Mouse (Mus musculus): ENCODE data around the gene Syde2. TPM values are rescaled to one million over a fixed set of nuclear protein-coding genes. Genes with fewer than 3 reads are reported as not detected.

The Syde2 gene
- polyA plus RNA-seq (2015; fragmentation: Nextera tagmentation; extraction: Ambion mirVana): 4.8 and 5.4 TPM in 2 replicates

DNA sequence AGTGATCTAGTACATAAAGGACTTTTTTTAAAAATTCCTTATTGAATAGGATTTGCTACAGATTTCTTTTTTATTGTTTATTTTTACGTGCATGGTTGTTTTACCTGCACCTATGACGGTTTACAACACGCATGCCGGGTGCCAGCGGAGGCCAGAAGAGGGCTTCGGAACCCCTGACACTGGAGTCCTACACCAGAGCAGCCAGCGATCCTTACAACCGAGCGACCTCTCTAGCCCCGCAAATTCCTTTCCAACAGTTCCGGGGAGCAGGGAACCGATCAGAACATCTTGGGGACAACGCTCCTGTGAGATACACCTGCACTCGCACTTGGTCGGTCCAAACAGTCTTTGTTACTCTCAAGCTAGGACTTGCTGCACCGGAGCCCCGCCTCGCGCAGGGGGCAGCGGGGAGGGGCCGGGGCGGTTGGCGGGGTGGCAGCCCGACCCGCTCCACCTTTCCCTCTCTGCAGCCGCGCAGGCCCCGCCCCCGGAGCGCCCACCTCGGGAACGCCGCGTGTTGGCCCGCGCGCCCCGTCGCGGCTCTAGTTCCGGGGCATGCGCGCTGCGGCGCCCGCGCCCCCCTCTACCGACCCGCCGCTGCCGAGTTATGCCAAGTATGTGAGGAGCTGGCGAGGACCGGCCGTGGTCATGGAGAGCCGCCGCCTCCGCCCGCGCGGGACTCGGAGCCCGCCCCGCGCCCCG lies at the start of gene Syde2:
Gene Syde2, plus strand, starts transcription at position 603 of the 702 bp plus-strand sequence.
- peaks cover 8% of the 10 kb centered on the region; the same call in 1 of the 2 replicates for H3K36me3 ChIP-seq
- H3K27me3 ChIP-seq (replicated peaks): 0 out of 2 replicates have a peak, but pooled peaks cover 4% of the 10 kb centered on the region
- ATAC-seq (ENCODE audit: extremely low read depth, insufficient number of reproducible peaks, low FRiP score, low TSS enrichment): peak; percentile 77
- H3K4me3 ChIP-seq: peak within 1 kb of the TSS; percentile 88
- H3K9me3 ChIP-seq: no peaks in the 10 kb centered on the region; the same call in 1 of the 2 replicates
- H3K4me1 ChIP-seq: peaks cover 42% of the 10 kb centered on the region
- H3K9ac ChIP-seq: peak within 1 kb of the TSS; percentile 98
- H3K4me2 ChIP-seq: peak within 1 kb of the TSS; percentile 81
- H3K27ac ChIP-seq (replicated peaks): peak within 1 kb of the TSS; percentile 100
- WGBS: under 1% methylated on average over 40 of the region's 65 CpGs

DNA sequence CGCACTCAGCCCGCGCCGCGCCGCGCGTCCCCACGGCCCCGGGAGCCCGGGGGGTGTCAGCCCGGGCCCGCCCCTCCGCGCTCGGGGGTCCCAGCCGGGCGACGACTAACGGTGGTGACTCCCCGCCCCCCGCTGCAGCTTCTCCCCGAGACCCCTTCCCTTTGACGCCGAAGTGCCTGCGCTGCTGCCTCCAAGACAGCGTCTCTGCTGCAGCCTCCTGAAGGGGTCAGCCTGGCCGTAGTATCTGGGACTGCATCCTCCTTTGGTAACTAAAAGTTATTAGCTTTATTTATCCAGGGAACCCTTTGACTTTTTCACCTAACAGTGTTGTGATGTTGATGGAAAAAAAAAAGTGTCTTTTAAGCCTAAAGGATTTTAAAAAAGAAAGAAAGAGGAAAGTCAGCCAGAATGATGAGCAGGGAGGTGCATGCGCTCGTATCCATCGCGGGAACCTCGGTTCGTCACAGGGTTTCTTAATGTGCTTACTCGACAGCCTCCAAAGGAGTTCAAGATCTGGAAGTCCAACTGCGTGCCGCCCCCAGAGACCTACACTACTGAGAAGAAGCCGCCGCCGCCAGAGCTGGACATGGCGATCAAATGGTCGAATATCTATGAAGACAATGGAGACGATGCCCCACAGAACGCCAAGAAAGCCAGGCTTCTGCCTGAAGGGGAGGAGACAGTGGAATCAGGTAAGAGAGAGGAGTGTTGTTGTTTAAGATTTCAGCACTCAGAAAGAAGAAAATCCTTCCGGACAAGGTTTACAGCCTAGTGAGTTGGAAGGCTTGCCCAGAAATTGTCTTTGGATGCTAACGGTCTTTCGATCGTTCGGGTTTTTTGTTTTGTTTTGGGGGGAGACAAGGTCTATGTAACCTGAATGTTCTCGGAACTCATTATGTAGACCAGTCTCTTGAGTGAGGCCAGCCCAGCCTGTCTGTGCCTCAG lies 49.0 kb upstream of the Syde2 start:
- no peak for ATAC-seq (ENCODE audit: extremely low read depth, insufficient number of reproducible peaks, low FRiP score, low TSS enrichment)
- 19% methylated on average over 41 of the region's 50 CpGs for WGBS

DNA sequence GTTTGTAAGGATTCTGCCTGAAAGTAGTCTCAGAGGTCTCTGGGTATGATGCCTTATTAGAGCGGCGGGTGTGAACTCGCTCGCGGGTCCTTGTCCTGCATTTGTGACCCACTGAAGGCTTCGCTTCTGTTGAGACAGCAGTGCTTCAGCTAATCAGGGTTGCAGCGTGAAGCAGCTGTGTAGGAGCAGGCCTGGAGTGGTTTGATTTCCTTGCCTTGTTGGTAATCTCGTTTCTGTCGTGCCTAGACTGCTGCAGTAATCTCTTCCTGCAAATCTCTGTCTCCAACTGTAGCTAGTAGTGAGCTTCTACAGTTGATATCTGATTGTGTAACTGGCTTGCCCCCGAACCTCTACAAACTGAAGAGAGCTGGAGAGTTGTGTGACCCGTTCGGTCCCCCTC lies 48.3 kb upstream of the Syde2 start:
- H3K27ac ChIP-seq (replicated peaks): no peak overlapping the region
- peak overlapping the region; percentile 98 for H3K9ac ChIP-seq
- no peak for ATAC-seq (ENCODE audit: extremely low read depth, insufficient number of reproducible peaks, low FRiP score, low TSS enrichment)
- peaks cover 51% of the 10 kb centered on the region for H3K36me3 ChIP-seq
- H3K9me3 ChIP-seq: no peaks in the 10 kb centered on the region
- H3K4me3 ChIP-seq: peak overlapping the region; percentile 99
- peaks cover 39% of the 10 kb centered on the region for H3K4me1 ChIP-seq
- H3K27me3 ChIP-seq (replicated peaks): no peaks in the 10 kb centered on the region
- H3K4me2 ChIP-seq: peak overlapping the region; percentile 89
- WGBS: 66% methylated on average over 12 of the region's 12 CpGs

More for the DNA sequence above, 49.0 kb upstream of the Syde2 start:
- Histone ChIP-seq H3K4me2 (peak overlapping the region; percentile 89), H3K27ac (replicated peaks) (peak overlapping the region; percentile 68; the same call in 1 of the 2 replicates), H3K36me3 (peaks cover 49% of the 10 kb centered on the region), H3K9ac (peak overlapping the region; percentile 98), H3K9me3 (no peaks in the 10 kb centered on the region), H3K27me3 (replicated peaks) (no peaks in the 10 kb centered on the region), H3K4me1 (peaks cover 39% of the 10 kb centered on the region), H3K4me3 (peak overlapping the region; percentile 99)

DNA sequence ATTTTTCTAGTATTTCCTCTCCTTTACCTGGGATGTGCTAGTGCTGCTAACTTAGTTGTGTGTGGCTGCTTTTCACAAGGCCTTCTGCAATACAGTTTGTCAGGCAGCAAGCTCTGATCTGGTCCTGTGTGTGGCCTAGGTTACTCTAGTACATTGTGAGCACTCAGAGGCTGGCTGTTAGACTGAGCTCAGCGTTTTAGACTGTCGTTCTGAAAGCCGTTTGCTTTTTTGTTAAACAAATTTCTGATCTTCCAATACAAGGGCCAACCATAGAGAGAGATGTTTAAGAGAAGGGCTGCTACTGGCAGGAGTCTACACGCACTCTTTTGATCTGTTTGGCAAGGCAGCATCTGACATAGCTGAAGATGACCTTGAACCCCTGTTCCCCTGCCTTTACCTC lies 47.7 kb upstream of the Syde2 start:
- peak overlapping the region; percentile 89 for H3K4me2 ChIP-seq
- 0 out of 2 replicates have a peak overlapping the region, but pooled peaks have one; percentile 99 for H3K4me3 ChIP-seq
- peak overlapping the region; percentile 98; the same call in 1 of the 2 replicates for H3K9ac ChIP-seq
- H3K27ac ChIP-seq (replicated peaks): no peak overlapping the region
- peaks cover 39% of the 10 kb centered on the region for H3K4me1 ChIP-seq
- no peaks in the 10 kb centered on the region for H3K9me3 ChIP-seq
- WGBS: 76% methylated on average over 4 of the region's 4 CpGs
- peaks cover 53% of the 10 kb centered on the region for H3K36me3 ChIP-seq
- H3K27me3 ChIP-seq (replicated peaks): no peaks in the 10 kb centered on the region
- no peak for ATAC-seq (ENCODE audit: extremely low read depth, insufficient number of reproducible peaks, low FRiP score, low TSS enrichment)

DNA sequence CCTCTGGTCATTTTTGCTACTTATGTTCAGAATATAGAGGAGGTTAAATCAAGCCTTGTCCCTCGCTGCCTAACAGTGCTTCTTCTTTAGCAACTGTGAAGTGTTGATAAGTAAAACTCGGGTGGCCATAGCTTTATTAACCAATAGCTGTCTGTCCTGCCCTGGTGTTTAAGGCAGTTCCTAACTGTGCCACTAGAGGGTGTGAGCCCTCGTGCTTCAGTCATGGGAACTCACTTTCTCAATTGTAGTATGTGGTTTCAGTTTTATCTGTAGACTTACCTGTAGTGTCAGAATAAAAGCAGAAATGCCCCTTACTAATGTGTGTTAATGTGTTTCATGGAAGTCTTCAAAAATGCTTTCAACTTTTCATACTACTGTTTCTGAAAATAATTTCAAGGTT lies 45.7 kb upstream of the Syde2 start:
- Histone ChIP-seq H3K4me3 (no peak overlapping the region), H3K9me3 (no peaks in the 10 kb centered on the region), H3K36me3 (peaks cover 63% of the 10 kb centered on the region), H3K4me1 (peaks cover 53% of the 10 kb centered on the region), H3K27me3 (replicated peaks) (no peaks in the 10 kb centered on the region), H3K4me2 (peak overlapping the region; percentile 22; the same call in 1 of the 2 replicates), H3K27ac (replicated peaks) (no peak overlapping the region), H3K9ac (no peak overlapping the region)
- 5% methylated on average over 3 of the region's 3 CpGs for WGBS
- no peak for ATAC-seq (ENCODE audit: extremely low read depth, insufficient number of reproducible peaks, low FRiP score, low TSS enrichment)

DNA sequence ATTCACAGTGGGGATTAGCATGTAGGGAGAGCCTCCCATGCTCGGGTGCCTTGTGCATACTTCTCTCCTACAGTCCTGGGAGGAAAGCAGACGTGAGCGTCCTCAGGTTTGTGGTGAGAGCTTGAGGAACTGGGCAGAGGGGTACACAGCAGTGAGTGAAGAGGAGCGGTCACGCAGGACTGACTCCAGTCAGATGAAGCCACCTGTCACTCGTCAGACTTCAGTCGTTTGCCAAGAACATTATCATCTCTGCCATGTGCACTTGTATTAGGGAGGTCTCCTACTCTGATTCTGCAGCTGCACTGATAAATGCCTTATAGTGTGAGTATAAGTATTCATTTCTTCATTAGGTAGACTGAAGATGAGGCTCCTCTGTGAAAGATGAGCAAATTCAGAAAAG lies 43.3 kb upstream of the Syde2 start:
- H3K4me1 ChIP-seq: peaks cover 54% of the 10 kb centered on the region
- H3K4me2 ChIP-seq: no peak overlapping the region
- no peaks in the 10 kb centered on the region for H3K9me3 ChIP-seq
- no peak overlapping the region for H3K27ac ChIP-seq (replicated peaks)
- no peaks in the 10 kb centered on the region for H3K27me3 ChIP-seq (replicated peaks)
- H3K9ac ChIP-seq: no peak overlapping the region
- H3K4me3 ChIP-seq: no peak overlapping the region
- ATAC-seq (ENCODE audit: extremely low read depth, insufficient number of reproducible peaks, low FRiP score, low TSS enrichment): no peak
- 61% methylated on average over 7 of the region's 7 CpGs for WGBS
- H3K36me3 ChIP-seq: peaks cover 58% of the 10 kb centered on the region

DNA sequence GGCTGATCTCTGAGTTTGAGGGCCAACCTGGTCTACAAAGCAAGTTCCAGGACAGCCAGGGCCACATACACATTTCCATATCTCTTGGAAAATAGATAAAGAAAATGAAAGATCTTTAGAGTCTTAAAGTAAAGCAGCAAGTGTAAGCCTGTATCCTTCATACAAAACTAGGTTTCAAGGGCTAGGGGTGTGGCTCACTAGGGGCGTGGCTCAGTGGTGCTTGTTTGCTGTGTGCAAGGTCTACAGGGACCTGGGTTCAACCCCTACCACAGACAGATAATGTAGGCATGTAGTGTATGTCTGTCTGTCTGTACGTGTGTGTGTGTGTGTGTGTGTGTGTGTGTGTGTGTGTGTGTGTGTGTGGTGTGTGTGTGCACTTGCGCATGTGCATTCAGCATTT lies 41.8 kb upstream of the Syde2 start:
- Histone ChIP-seq H3K36me3 (peaks cover 44% of the 10 kb centered on the region), H3K27ac (replicated peaks) (peak overlapping the region; percentile 86), H3K9me3 (no peaks in the 10 kb centered on the region), H3K4me2 (no peak overlapping the region), H3K27me3 (replicated peaks) (no peaks in the 10 kb centered on the region), H3K4me1 (peaks cover 48% of the 10 kb centered on the region), H3K4me3 (no peak overlapping the region), H3K9ac (no peak overlapping the region)
- 69% methylated on average over 2 of the region's 3 CpGs for WGBS
- ATAC-seq (ENCODE audit: extremely low read depth, insufficient number of reproducible peaks, low FRiP score, low TSS enrichment): no peak

DNA sequence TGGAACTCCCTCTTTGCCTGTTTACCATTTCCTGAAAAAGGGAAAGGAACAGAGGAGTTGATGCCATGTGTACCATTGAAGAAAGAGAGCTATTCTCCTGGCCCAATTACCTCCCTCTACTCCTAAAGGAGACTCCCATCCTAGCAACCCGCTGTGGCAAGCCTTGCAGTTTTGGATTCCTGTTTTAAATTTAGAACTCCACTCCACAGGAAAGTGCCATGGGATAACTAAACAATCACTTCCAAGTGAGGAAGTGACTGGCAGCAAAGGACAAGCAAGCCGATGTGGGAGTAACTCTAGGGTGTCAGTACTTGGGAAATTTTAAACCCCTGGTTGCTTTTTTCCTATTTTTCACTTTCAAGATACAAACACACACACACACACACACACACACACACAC lies 41.0 kb upstream of the Syde2 start:
- Histone ChIP-seq H3K27ac (replicated peaks) (peak overlapping the region; percentile 86), H3K4me1 (peaks cover 49% of the 10 kb centered on the region)

DNA sequence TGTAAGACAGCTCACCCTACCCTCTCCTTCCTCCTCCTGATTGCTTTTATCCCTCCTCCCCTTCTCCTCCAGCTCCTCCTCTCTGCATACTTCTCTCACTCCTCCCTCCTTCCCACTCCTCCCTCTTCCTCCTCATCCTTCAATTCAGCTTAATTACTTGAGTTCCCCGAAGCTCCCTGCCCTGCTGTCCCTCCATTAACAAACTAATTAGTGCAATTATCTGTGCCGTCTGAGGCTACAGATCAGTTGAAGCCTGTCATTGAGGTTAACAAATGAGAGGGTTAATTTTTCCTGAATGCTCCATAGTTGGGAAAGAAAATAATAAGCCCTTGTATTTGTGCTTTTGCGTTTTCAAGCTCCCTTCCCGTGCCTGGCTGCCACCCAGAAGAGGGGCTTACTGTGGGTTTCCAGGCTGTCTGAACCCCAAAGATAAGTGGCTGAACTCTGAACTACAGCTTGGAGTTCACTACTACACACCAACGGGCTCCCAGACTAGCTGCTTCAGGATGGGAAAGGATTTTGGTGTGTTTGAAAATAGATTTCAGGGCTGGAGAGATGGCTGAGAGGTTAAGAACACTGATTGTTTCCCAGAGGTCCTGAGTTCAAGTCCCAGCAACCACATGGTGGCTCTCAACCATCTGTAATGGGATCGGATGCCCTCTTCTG lies 40.0 kb upstream of the Syde2 start:
- H3K9ac ChIP-seq: peak overlapping the region; percentile 44; the same call in 1 of the 2 replicates
- peaks cover 32% of the 10 kb centered on the region for H3K36me3 ChIP-seq
- peak overlapping the region; percentile 86 for H3K27ac ChIP-seq (replicated peaks)
- H3K4me2 ChIP-seq: no peak overlapping the region
- H3K4me3 ChIP-seq: no peak overlapping the region
- WGBS: 49% methylated on average over 6 of the region's 6 CpGs
- no peak for ATAC-seq (ENCODE audit: extremely low read depth, insufficient number of reproducible peaks, low FRiP score, low TSS enrichment)
- H3K27me3 ChIP-seq (replicated peaks): no peaks in the 10 kb centered on the region
- H3K4me1 ChIP-seq: peaks cover 48% of the 10 kb centered on the region
- H3K9me3 ChIP-seq: no peaks in the 10 kb centered on the region

More for the DNA sequence above, 41.0 kb upstream of the Syde2 start:
- Histone ChIP-seq H3K9me3 (no peaks in the 10 kb centered on the region), H3K4me3 (no peak overlapping the region), H3K9ac (0 out of 2 replicates have a peak overlapping the region, but pooled peaks have one; percentile 40), H3K36me3 (peaks cover 36% of the 10 kb centered on the region), H3K4me2 (peak overlapping the region; percentile 14; the same call in 1 of the 2 replicates), H3K27me3 (replicated peaks) (no peaks in the 10 kb centered on the region)
- 12% methylated on average over 2 of the region's 2 CpGs for WGBS
- ATAC-seq (ENCODE audit: extremely low read depth, insufficient number of reproducible peaks, low FRiP score, low TSS enrichment): no peak

DNA sequence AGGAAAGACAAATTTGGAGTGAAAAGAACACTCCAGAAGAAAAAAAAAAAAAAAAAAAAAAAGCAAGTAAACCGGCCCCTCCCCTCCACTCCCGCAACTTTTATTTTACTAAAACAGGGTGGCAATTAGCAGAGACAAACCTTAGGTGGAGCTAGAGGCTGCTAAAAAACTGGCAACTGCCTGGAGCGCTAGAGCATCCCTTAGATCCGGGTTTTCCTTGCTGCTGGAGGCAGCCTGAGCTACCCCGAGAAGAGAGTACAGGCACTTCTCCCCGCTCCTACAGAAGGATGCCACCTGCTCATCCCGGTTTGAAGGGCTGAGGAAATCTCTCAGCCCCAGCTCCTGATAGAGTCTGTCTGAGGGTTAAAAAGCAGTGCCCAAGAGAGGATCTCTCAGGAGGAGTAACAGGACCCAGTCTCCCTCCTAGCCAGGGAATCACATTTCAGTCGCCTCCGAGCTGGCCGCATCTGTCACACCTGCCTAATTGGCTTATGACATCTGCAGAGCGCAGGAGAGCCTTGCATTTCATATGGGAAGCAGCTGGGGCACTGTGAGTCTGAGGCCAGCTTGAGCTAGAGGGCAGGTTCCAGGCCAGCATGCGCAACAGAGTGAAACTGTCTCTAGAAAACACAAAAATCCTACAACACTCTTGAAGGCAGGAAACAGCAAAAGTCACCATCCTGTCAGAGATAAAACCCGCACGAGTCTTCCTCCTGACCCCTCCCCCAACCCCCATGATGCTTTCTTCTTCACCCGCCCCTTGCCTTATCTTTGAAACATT lies 37.4 kb upstream of the Syde2 start:
- H3K27ac ChIP-seq (replicated peaks): peak overlapping the region; percentile 53; the same call in 1 of the 2 replicates
- no peaks in the 10 kb centered on the region for H3K27me3 ChIP-seq (replicated peaks)
- peaks cover 53% of the 10 kb centered on the region for H3K4me1 ChIP-seq
- 0 out of 2 replicates have a peak, but pooled peaks have one; percentile 59 for ATAC-seq (ENCODE audit: extremely low read depth, insufficient number of reproducible peaks, low FRiP score, low TSS enrichment)
- H3K36me3 ChIP-seq: peaks cover 7% of the 10 kb centered on the region
- peak overlapping the region; percentile 34 for H3K4me3 ChIP-seq
- WGBS: 7% methylated on average over 15 of the region's 15 CpGs
- H3K4me2 ChIP-seq: peak overlapping the region; percentile 63
- no peaks in the 10 kb centered on the region for H3K9me3 ChIP-seq
- H3K9ac ChIP-seq: peak overlapping the region; percentile 61
